Mouse (Mus musculus) frontal cortex, postnatal 36 days (tissue): ENCODE data around the gene Bnip2.

Experiments
- DNase-seq, 2 experiments: peaks; one replicate each; pipeline ENCODE4 v3.0.0; 2022; ENCODE audit warnings: low spot score in 2 of 2

Gene Bnip2

DNA sequence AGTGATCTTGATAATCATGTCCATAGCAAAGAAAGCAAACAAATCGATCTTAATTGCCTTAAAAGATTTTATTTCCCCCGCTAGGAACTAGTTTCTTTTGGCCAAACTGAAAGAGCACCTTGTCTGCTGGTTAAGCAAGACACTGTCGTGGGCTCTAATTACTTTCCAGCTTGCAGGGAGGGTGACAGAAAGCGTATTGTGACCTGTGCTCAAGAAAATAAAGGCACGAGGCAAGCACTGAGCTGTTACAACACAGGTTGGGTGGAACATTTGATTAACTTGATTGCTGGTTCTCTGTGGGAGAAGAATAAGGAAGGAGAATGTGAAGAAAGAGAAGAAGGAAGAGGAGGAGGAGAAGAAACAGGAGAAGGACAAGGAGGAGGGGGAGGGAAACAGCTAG is 59.0 kb downstream of the Bnip2 start:
- no peak for DNase-seq

DNA sequence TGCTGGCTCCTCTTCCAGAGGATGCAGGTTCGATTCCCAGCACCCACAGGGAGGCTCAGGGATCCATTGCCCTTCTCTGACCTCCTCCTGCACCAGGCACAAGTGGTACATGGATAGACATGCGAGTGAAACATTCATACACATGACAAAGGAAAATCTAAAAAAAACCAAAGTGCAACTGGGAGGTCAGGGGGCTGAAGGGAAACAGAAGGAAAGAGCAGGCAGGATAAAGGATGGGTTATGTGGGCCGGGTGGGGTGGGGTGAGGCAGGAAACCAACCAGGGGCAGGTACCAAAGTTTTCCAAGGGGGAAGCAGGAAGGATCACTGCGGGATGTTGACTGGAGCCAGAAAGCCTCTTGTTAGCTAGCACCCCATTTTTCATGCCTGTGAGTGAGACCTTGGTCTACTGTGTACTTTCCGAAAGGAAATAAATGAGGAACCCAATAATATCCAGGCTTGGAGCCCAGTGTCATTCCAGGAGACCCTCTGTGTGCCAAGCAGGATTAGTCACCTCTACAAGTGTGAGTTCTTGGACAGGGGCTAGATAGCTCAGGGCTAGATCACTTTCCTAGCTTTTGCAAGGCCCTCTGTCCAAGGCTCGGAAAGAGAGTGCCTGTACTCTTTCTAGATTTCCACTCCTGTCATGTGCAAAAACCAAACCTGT is 59.6 kb downstream of the Bnip2 start:
- no peak for DNase-seq

DNA sequence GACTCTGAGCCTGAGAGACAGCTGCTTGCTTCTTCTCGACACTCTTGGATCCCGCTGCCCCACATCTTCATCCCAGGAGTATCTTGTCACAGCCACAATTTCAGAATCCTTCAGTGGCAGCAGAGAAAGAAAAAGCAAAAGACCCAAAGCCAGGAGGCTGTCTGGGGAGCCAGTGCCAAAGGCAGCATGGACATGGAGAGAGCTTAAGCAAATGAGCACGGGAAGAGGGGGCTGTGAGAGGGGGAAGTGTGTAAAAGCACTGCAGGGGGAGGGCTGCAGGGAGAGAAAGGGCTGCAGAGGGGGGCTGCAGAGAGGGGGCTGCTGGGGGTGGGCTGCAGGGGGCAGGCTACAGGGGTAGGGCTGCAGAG is 60.1 kb downstream of the Bnip2 start:
- DNase-seq: no peak

DNA sequence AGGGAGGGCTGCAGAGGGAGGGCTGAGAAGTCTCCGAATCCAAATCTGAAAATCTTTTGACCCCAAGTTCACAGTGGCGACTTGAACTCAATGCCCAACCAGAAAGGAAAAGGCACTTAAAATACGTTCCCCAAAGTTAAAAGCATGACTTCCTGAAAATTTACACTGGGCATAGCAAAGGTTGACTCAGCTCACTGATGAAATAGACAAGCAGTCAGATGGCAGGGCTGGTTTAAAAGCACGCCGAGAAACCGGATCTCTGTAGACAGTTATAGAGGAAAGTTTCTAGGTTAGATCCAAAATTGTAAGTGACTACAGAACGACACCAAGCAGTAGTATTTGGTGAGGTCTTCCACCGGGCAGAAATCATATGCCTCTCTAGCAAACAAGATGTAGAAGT is 60.6 kb downstream of the Bnip2 start:
- no peak for DNase-seq

DNA sequence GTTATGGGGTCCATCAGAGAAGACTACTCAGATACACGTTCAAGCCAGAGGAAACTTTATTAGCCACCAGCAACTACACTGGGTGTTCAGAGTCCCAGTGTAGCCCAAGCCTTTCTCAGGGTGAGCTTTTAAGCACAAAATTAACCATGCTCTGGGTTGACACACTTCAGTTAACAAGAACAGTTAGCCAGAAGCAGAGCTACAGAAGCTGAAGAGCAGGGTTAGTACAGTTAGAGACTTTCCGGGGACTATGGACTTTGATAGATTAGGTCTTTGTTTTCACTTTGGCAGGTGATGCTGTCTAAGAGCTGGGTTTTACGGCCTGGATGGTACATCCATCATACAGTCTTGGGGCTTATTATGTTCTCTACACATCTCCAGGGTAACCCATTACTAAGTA is 63.5 kb downstream of the Bnip2 start:
- no peak for DNase-seq

DNA sequence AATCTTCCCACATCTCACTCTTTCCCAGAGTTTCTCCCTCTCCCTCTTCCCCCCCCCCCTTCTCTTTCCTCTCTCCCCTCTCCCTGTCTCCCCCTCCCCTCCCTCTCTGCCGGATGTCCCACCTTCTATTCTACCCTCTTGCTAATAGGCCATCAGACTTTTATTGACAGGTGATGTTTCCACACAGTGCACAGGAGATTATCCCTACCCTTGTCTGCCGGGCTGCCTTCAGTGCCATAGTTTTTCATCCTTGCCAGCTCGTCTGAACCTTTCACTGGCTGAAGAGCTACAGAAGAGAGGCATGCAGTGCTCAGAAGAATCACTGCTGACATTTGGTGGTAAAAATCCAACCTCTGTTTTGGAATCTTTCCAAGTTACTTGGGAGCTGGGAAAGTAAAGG is 64.1 kb downstream of the Bnip2 start:
- DNase-seq: no peak
